Mouse (Mus musculus): ENCODE measurements around the gene 1700092M07Rik. TPM values are rescaled to one million over a fixed set of nuclear protein-coding genes. Genes with fewer than 3 reads are reported as not detected.

1700092M07Rik gene
- polyA plus RNA-seq, 1 experiment from 2014 or later: 0.59 TPM

- Histone ChIP-seq H3K27me3 (ENCODE audit: control insufficient read depth, insufficient read depth, low read length) (no peaks in the 10 kb centered on the region), H3K27ac (replicated peaks) (no peak overlapping the region), H3K4me1 (replicated peaks; ENCODE audit: control insufficient read depth, insufficient read depth) (no peaks in the 10 kb centered on the region), H3K36me3 (ENCODE audit: control insufficient read depth, insufficient read depth, low read length) (peaks cover 14% of the 10 kb centered on the region; the same call in 1 of the 2 replicates), H3K4me3 (ENCODE audit: low read depth, low read length) (no peak overlapping the region), H3K4me2 (replicated peaks; ENCODE audit: low read depth) (no peak overlapping the region), H3K9me3 (ENCODE audit: control insufficient read depth, low read length) (no peaks in the 10 kb centered on the region), H3K9ac (ENCODE audit: low read length) (no peak overlapping the region)
- ATAC-seq (ENCODE audit: low FRiP score, low TSS enrichment) (no peak), DNase-seq (ENCODE audit: low spot score) (no peak)
- TF ChIP-seq EP300 (optimal IDR thresholded peaks at IDR 0.05) (no peak), CTCF (IDR thresholded peaks at IDR 0.05; ENCODE audit: low read depth) (no peak)
- WGBS: 64% methylated on average over 3 of the region's 4 CpGs
Observed at GRCm38 (mm10) chr19:8703571-8703970, 36.9 kb upstream of the 1700092M07Rik start.

- H3K9ac ChIP-seq (ENCODE audit: low read length): no peak overlapping the region
- peaks cover 25% of the 10 kb centered on the region for H3K36me3 ChIP-seq (ENCODE audit: control insufficient read depth, insufficient read depth, low read length)
- H3K4me2 ChIP-seq (replicated peaks; ENCODE audit: low read depth): no peak overlapping the region
- no peak overlapping the region for H3K4me3 ChIP-seq (ENCODE audit: low read depth, low read length)
- WGBS: 62% methylated on average over 6 of the region's 6 CpGs
- no peaks in the 10 kb centered on the region for H3K27me3 ChIP-seq (ENCODE audit: control insufficient read depth, insufficient read depth, low read length)
- H3K27ac ChIP-seq (replicated peaks): peak overlapping the region; percentile 61
- DNase-seq (ENCODE audit: low spot score): no peak
- ATAC-seq (ENCODE audit: low FRiP score, low TSS enrichment): 0 out of 2 replicates have a peak, but pooled peaks have one; percentile 44
- no peaks in the 10 kb centered on the region for H3K9me3 ChIP-seq (ENCODE audit: control insufficient read depth, low read length)
- no peak for TF ChIP-seq CTCF (IDR thresholded peaks at IDR 0.05; ENCODE audit: low read depth)
- TF ChIP-seq EP300 (optimal IDR thresholded peaks at IDR 0.05): no peak
- no peaks in the 10 kb centered on the region for H3K4me1 ChIP-seq (replicated peaks; ENCODE audit: control insufficient read depth, insufficient read depth)
Observed at GRCm38 (mm10) chr19:8705026-8705708, 35.4 kb upstream of the 1700092M07Rik start.

GRCm38 (mm10) chr19:8706132-8706667, 34.3 kb upstream of the 1700092M07Rik start:
- ATAC-seq (ENCODE audit: low FRiP score, low TSS enrichment) (0 out of 2 replicates have a peak, but pooled peaks have one; percentile 10), DNase-seq (ENCODE audit: low spot score) (no peak)
- TF ChIP-seq EP300 (optimal IDR thresholded peaks at IDR 0.05) (no peak), CTCF (IDR thresholded peaks at IDR 0.05; ENCODE audit: low read depth) (no peak)
- Histone ChIP-seq H3K4me2 (replicated peaks; ENCODE audit: low read depth) (no peak overlapping the region), H3K27ac (replicated peaks) (peak overlapping the region; percentile 61), H3K27me3 (ENCODE audit: control insufficient read depth, insufficient read depth, low read length) (no peaks in the 10 kb centered on the region), H3K36me3 (ENCODE audit: control insufficient read depth, insufficient read depth, low read length) (peaks cover 25% of the 10 kb centered on the region), H3K4me1 (replicated peaks; ENCODE audit: control insufficient read depth, insufficient read depth) (peaks cover 5% of the 10 kb centered on the region; the same call in 1 of the 2 replicates), H3K4me3 (ENCODE audit: low read depth, low read length) (no peak overlapping the region), H3K9me3 (ENCODE audit: control insufficient read depth, low read length) (no peaks in the 10 kb centered on the region), H3K9ac (ENCODE audit: low read length) (no peak overlapping the region)
- 60% methylated on average over 7 of the region's 7 CpGs for WGBS

- Histone ChIP-seq H3K4me3 (ENCODE audit: low read depth, low read length) (no peak overlapping the region), H3K9me3 (ENCODE audit: control insufficient read depth, low read length) (no peaks in the 10 kb centered on the region), H3K36me3 (ENCODE audit: control insufficient read depth, insufficient read depth, low read length) (peaks cover 25% of the 10 kb centered on the region), H3K9ac (ENCODE audit: low read length) (no peak overlapping the region), H3K27me3 (ENCODE audit: control insufficient read depth, insufficient read depth, low read length) (no peaks in the 10 kb centered on the region), H3K4me1 (replicated peaks; ENCODE audit: control insufficient read depth, insufficient read depth) (peaks cover 5% of the 10 kb centered on the region; the same call in 1 of the 2 replicates), H3K27ac (replicated peaks) (no peak overlapping the region), H3K4me2 (replicated peaks; ENCODE audit: low read depth) (no peak overlapping the region)
- TF ChIP-seq CTCF (IDR thresholded peaks at IDR 0.05; ENCODE audit: low read depth) (no peak), EP300 (optimal IDR thresholded peaks at IDR 0.05) (no peak)
- 89% methylated on average over 7 of the region's 7 CpGs for WGBS
- ATAC-seq (ENCODE audit: low FRiP score, low TSS enrichment): no peak
- DNase-seq (ENCODE audit: low spot score): no peak
Observed at GRCm38 (mm10) chr19:8706930-8707329, 33.6 kb upstream of the 1700092M07Rik start.

GRCm38 (mm10) chr19:8708954-8709353, 31.6 kb upstream of the 1700092M07Rik start:
- Histone ChIP-seq H3K36me3 (ENCODE audit: control insufficient read depth, insufficient read depth, low read length) (peaks cover 25% of the 10 kb centered on the region), H3K9me3 (ENCODE audit: control insufficient read depth, low read length) (no peaks in the 10 kb centered on the region), H3K9ac (ENCODE audit: low read length) (no peak overlapping the region), H3K4me2 (replicated peaks; ENCODE audit: low read depth) (no peak overlapping the region), H3K27me3 (ENCODE audit: control insufficient read depth, insufficient read depth, low read length) (no peaks in the 10 kb centered on the region), H3K4me1 (replicated peaks; ENCODE audit: control insufficient read depth, insufficient read depth) (peaks cover 5% of the 10 kb centered on the region; the same call in 1 of the 2 replicates), H3K27ac (replicated peaks) (no peak overlapping the region), H3K4me3 (ENCODE audit: low read depth, low read length) (no peak overlapping the region)
- ATAC-seq (ENCODE audit: low FRiP score, low TSS enrichment) (no peak), DNase-seq (ENCODE audit: low spot score) (no peak)
- 83% methylated on average over 8 of the region's 8 CpGs for WGBS
- TF ChIP-seq EP300 (optimal IDR thresholded peaks at IDR 0.05) (no peak), CTCF (IDR thresholded peaks at IDR 0.05; ENCODE audit: low read depth) (no peak)

- 64% methylated on average over 2 of the region's 2 CpGs for WGBS
- ATAC-seq (ENCODE audit: low FRiP score, low TSS enrichment) (no peak), DNase-seq (ENCODE audit: low spot score) (no peak)
- Histone ChIP-seq H3K9ac (ENCODE audit: low read length) (no peak overlapping the region), H3K36me3 (ENCODE audit: control insufficient read depth, insufficient read depth, low read length) (peaks cover 25% of the 10 kb centered on the region), H3K4me2 (replicated peaks; ENCODE audit: low read depth) (peak overlapping the region; percentile 31), H3K4me1 (replicated peaks; ENCODE audit: control insufficient read depth, insufficient read depth) (peaks cover 5% of the 10 kb centered on the region; the same call in 1 of the 2 replicates), H3K4me3 (ENCODE audit: low read depth, low read length) (no peak overlapping the region), H3K9me3 (ENCODE audit: control insufficient read depth, low read length) (no peaks in the 10 kb centered on the region), H3K27me3 (ENCODE audit: control insufficient read depth, insufficient read depth, low read length) (no peaks in the 10 kb centered on the region), H3K27ac (replicated peaks) (0 out of 2 replicates have a peak overlapping the region, but pooled peaks have one; percentile 35)
- TF ChIP-seq EP300 (optimal IDR thresholded peaks at IDR 0.05): peak; percentile 54
- no peak for TF ChIP-seq CTCF (IDR thresholded peaks at IDR 0.05; ENCODE audit: low read depth)
Observed at GRCm38 (mm10) chr19:8710057-8710456, 30.5 kb upstream of the 1700092M07Rik start.

Measured in stomach, postnatal 0 days (tissue).